Mouse (Mus musculus): ENCODE measurements around the gene Muc3. TPM values are rescaled to one million over a fixed set of nuclear protein-coding genes. Genes with fewer than 3 reads are reported as not detected.
A peak's percentile ranks its signal among the peaks of the same experiment; 100 is the strongest.

The Muc3 gene
- total and polyA plus RNA-seq, 2 experiments from 2014 or later, result not detected

- Histone ChIP-seq H3K27me3 (ENCODE audit: insufficient read depth, low read length) (no peaks in the 10 kb centered on the region), H3K27ac (ENCODE audit: low read depth, low read length) (no peak overlapping the region), H3K4me2 (ENCODE audit: low read depth, low read length, poor library complexity, severe bottlenecking) (no peak overlapping the region), H3K4me3 (ENCODE audit: low read depth, low read length) (no peak overlapping the region), H3K4me1 (ENCODE audit: insufficient read depth, low read length) (no peaks in the 10 kb centered on the region; the same call in 1 of the 2 replicates), H3K36me3 (ENCODE audit: insufficient read depth, low read length) (no peaks in the 10 kb centered on the region), H3K9ac (replicated peaks; ENCODE audit: low read length, poor library complexity, severe bottlenecking) (no peak overlapping the region), H3K9me3 (ENCODE audit: low read length) (no peaks in the 10 kb centered on the region)
- no peak for ATAC-seq (ENCODE audit: low FRiP score)
- WGBS, result 81% methylated on average over 8 of the region's 8 CpGs
- TF ChIP-seq CTCF (IDR thresholded peaks at IDR 0.05), result no peak
- DNase-seq (ENCODE audit: low spot score), result no peak
Measured at GRCm38 (mm10) chr5:137107670-137108069, 41.5 kb downstream of the Muc3 start.

DNA sequence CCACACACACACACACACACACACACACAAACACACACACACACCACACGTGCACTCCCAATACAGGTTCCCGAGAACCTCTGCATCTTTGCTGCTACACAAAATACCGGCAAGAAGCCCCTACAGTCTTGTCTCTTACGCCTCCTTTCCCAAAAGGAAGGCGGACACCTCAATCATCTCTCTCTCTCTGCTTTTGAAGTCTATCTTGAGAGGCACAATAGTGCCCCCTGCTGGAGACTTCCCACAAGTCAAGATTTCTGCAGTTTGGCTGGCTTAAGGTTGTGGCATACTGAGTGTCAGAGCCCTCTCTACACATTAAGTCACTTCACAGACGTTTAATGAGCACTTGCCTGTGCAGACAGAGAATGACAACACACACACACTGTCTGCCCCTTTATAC lies 42.1 kb downstream of the Muc3 start:
- Histone ChIP-seq H3K4me2 (ENCODE audit: low read depth, low read length, poor library complexity, severe bottlenecking) (peak overlapping the region; percentile 30), H3K9ac (replicated peaks; ENCODE audit: low read length, poor library complexity, severe bottlenecking) (no peak overlapping the region), H3K9me3 (ENCODE audit: low read length) (no peaks in the 10 kb centered on the region), H3K27ac (ENCODE audit: low read depth, low read length) (no peak overlapping the region), H3K27me3 (ENCODE audit: insufficient read depth, low read length) (no peaks in the 10 kb centered on the region), H3K36me3 (ENCODE audit: insufficient read depth, low read length) (no peaks in the 10 kb centered on the region), H3K4me3 (ENCODE audit: low read depth, low read length) (no peak overlapping the region; the same call in 1 of the 2 replicates), H3K4me1 (ENCODE audit: insufficient read depth, low read length) (no peaks in the 10 kb centered on the region; the same call in 1 of the 2 replicates)
- DNase-seq (ENCODE audit: low spot score) (peak; percentile 91), ATAC-seq (ENCODE audit: low FRiP score) (no peak)
- WGBS, result 4% methylated on average over 6 of the region's 6 CpGs
- TF ChIP-seq CTCF (IDR thresholded peaks at IDR 0.05), result peak; percentile 96

GRCm38 (mm10) chr5:137106434-137106833 lies 42.7 kb downstream of the Muc3 start:
- no peak overlapping the region for H3K4me3 ChIP-seq (ENCODE audit: low read depth, low read length)
- H3K27ac ChIP-seq (ENCODE audit: low read depth, low read length), result no peak overlapping the region
- no peaks in the 10 kb centered on the region for H3K9me3 ChIP-seq (ENCODE audit: low read length)
- H3K36me3 ChIP-seq (ENCODE audit: insufficient read depth, low read length), result no peaks in the 10 kb centered on the region
- H3K9ac ChIP-seq (replicated peaks; ENCODE audit: low read length, poor library complexity, severe bottlenecking), result no peak overlapping the region
- TF ChIP-seq CTCF (IDR thresholded peaks at IDR 0.05), result no peak
- ATAC-seq (ENCODE audit: low FRiP score) (no peak), DNase-seq (ENCODE audit: low spot score) (no peak)
- no peak overlapping the region for H3K4me2 ChIP-seq (ENCODE audit: low read depth, low read length, poor library complexity, severe bottlenecking)
- no peaks in the 10 kb centered on the region; the same call in 1 of the 2 replicates for H3K4me1 ChIP-seq (ENCODE audit: insufficient read depth, low read length)
- 72% methylated on average over 4 of the region's 4 CpGs for WGBS
- no peaks in the 10 kb centered on the region for H3K27me3 ChIP-seq (ENCODE audit: insufficient read depth, low read length)

DNA sequence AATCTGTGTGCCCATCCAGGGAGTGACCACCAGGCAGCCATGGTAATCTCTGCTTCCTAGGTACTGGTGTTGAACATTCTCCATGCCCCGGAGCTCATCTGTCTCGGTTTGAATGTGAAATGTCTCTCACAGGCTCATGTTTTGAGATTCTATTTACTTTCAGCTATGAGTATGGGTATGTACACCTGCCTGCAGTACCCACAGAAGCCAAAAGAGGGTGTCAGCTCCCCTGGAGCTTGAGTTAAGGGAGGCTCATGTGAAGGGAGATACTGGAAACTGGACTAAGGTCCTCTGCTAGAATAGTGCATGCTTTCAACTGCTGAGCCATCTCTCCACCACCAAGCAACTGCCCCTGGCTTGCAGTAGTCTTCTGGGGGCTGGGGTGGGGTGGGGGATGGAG lies 45.2 kb downstream of the Muc3 start:
- no peaks in the 10 kb centered on the region for H3K9me3 ChIP-seq (ENCODE audit: low read length)
- no peak overlapping the region for H3K27ac ChIP-seq (ENCODE audit: low read depth, low read length)
- H3K36me3 ChIP-seq (ENCODE audit: insufficient read depth, low read length), result no peaks in the 10 kb centered on the region
- TF ChIP-seq CTCF (IDR thresholded peaks at IDR 0.05), result 0 out of 2 replicates have a peak, but pooled peaks have one; percentile 9
- WGBS, result 93% methylated on average over 2 of the region's 2 CpGs
- no peak overlapping the region for H3K4me2 ChIP-seq (ENCODE audit: low read depth, low read length, poor library complexity, severe bottlenecking)
- H3K4me1 ChIP-seq (ENCODE audit: insufficient read depth, low read length), result no peaks in the 10 kb centered on the region; the same call in 1 of the 2 replicates
- no peak overlapping the region for H3K9ac ChIP-seq (replicated peaks; ENCODE audit: low read length, poor library complexity, severe bottlenecking)
- no peak overlapping the region for H3K4me3 ChIP-seq (ENCODE audit: low read depth, low read length)
- ATAC-seq (ENCODE audit: low FRiP score) (no peak), DNase-seq (ENCODE audit: low spot score) (no peak)
- no peaks in the 10 kb centered on the region for H3K27me3 ChIP-seq (ENCODE audit: insufficient read depth, low read length)

DNA sequence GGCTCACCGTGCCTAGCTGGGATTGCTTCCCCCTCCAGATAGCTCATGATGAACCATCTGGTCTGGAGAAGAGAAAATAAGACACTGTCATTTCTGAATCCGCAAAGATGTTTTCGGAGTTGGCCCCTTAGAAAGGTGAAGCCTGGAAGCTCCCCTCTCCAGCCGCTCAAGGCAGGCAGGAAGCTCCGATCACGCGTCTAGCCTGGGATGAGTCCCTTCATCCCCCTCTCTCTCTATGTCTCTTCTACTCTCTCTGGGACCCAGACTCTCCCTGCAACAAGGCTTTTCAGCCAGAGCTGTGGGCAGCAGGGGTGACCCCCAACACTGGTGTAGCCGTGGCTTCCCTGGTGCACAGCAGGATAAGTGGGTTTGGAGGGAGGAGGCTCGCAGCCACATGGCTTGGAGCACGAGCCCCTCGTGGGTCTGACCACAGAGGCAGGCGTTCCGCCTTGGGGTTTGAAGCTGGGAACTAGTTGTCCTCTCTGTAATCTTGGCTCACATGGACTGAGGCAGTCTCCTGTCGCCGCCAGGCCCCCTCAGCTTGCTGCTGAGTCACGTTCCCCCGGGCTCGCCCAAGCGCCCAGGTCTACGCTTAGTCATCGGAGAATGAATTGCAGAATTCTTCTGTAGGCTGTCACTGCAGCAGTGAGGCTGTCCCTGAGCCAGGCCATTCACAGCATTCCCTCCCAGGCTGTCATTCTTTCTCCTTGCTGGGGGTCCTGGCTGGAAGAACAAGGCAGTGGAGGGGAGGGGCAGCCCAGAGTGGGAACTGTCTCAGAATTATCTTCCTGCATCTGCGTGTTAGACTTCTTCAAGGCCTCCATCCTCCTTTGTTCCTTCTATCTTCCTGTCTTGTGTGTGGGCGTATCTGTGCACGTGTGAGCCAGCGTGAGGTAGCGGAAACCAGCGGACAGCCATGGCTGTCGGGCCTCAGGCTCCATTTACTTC lies 46.3 kb downstream of the Muc3 start:
- H3K4me2 ChIP-seq (ENCODE audit: low read depth, low read length, poor library complexity, severe bottlenecking), result no peak overlapping the region
- WGBS, result 66% methylated on average over 28 of the region's 28 CpGs
- no peaks in the 10 kb centered on the region for H3K9me3 ChIP-seq (ENCODE audit: low read length)
- no peak for TF ChIP-seq CTCF (IDR thresholded peaks at IDR 0.05)
- H3K9ac ChIP-seq (replicated peaks; ENCODE audit: low read length, poor library complexity, severe bottlenecking), result no peak overlapping the region
- ATAC-seq (ENCODE audit: low FRiP score), result no peak
- H3K4me3 ChIP-seq (ENCODE audit: low read depth, low read length), result no peak overlapping the region
- H3K36me3 ChIP-seq (ENCODE audit: insufficient read depth, low read length), result no peaks in the 10 kb centered on the region
- H3K4me1 ChIP-seq (ENCODE audit: insufficient read depth, low read length), result no peaks in the 10 kb centered on the region; the same call in 1 of the 2 replicates
- no peaks in the 10 kb centered on the region for H3K27me3 ChIP-seq (ENCODE audit: insufficient read depth, low read length)
- no peak overlapping the region for H3K27ac ChIP-seq (ENCODE audit: low read depth, low read length)
- peak; percentile 28 for DNase-seq (ENCODE audit: low spot score)

- TF ChIP-seq CTCF (IDR thresholded peaks at IDR 0.05), result no peak
- no peak overlapping the region for H3K4me3 ChIP-seq (ENCODE audit: low read depth, low read length)
- no peak overlapping the region for H3K9ac ChIP-seq (replicated peaks; ENCODE audit: low read length, poor library complexity, severe bottlenecking)
- H3K36me3 ChIP-seq (ENCODE audit: insufficient read depth, low read length), result no peaks in the 10 kb centered on the region
- no peak overlapping the region for H3K4me2 ChIP-seq (ENCODE audit: low read depth, low read length, poor library complexity, severe bottlenecking)
- DNase-seq (ENCODE audit: low spot score) (no peak), ATAC-seq (ENCODE audit: low FRiP score) (no peak)
- 72% methylated on average over 10 of the region's 10 CpGs for WGBS
- no peak overlapping the region for H3K27ac ChIP-seq (ENCODE audit: low read depth, low read length)
- no peaks in the 10 kb centered on the region; the same call in 1 of the 2 replicates for H3K4me1 ChIP-seq (ENCODE audit: insufficient read depth, low read length)
- H3K27me3 ChIP-seq (ENCODE audit: insufficient read depth, low read length), result no peaks in the 10 kb centered on the region
- no peaks in the 10 kb centered on the region for H3K9me3 ChIP-seq (ENCODE audit: low read length)
Measured at GRCm38 (mm10) chr5:137102078-137102477, 47.0 kb downstream of the Muc3 start.

Measured in midbrain, postnatal 0 days (tissue).